Mouse (Mus musculus) NIH3T3 (cell line): ENCODE measurements around the gene Crot.
"Not testable (repeated sequence)": the region's sequence is repeated elsewhere in the genome, so short reads cannot be mapped to it uniquely, and the experiment has no call there.

ENCODE experiments used
- DNase-seq: peaks from one replicate; pipeline ENCODE4 v3.0.0-alpha.2; 2012; ENCODE audit warnings: low read depth

The Crot gene

DNA sequence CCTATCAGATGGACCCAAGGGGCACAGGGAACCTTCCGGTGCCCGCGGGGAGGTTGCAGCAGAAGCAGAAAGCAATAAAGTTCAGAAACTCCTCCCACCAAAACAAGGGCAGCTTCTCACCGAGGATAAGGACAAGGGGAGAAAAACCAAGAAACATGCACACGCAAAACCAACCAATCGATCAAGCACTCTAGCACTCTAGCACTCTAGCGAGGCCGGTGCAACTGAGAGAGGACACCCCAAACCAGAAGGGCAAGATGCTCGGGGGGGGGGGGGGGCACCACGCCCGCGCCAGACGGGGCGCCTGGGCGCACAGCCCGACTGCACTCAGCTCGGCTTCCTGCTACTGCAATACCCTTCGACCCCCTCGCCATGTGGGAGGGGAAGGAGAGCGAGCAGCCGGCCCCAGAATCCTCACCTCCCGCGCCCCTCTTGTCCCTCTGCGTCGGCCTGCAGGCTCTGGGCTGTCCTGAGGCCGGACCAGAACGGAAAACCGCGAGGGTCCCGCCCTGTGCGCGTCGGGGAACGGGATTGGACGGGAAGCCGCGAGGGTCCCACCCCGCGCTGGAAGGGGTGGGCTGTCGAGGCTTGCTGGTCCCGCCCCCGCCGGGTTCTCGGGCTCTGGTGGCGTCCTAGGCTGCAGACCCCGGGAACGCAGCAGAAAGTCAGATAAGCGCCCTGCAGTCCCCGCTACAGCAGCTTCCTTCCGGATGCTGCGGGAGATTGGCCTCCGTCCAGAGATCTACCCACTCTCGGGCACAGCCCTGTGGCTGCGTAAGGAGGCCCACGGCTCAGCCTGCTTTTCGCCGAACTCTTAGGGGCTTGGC is at the start of gene Crot:
TSS of gene Crot (minus strand) at position 639 of the 827 bp plus-strand sequence.
- peak; percentile 96 for DNase-seq

GRCm38 (mm10) chr5:9045904-9046303 is 48.8 kb upstream of the Crot start:
- DNase-seq, result no peak

DNA sequence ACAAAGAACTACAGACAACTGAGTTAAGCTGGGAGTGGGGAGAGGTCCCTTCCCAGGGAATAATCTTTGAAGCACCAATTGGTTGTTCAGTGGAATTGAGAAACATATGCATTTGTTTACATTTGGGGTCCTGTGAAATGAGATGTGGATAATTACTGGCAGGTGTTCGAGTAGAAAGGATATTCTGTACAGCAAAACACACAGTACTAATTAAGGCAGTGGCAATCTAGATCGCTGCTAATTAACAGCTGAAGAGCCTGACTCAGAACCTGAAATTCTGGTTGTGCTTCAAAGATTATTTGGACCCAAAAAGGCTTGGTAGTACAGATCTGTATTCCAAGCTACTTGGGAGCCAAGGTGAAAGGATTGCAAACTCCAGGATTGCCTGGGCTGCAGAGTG is 47.7 kb upstream of the Crot start:
- DNase-seq, result no peak

GRCm38 (mm10) chr5:9043582-9044267 is 46.6 kb upstream of the Crot start:
- no peak for DNase-seq

DNA sequence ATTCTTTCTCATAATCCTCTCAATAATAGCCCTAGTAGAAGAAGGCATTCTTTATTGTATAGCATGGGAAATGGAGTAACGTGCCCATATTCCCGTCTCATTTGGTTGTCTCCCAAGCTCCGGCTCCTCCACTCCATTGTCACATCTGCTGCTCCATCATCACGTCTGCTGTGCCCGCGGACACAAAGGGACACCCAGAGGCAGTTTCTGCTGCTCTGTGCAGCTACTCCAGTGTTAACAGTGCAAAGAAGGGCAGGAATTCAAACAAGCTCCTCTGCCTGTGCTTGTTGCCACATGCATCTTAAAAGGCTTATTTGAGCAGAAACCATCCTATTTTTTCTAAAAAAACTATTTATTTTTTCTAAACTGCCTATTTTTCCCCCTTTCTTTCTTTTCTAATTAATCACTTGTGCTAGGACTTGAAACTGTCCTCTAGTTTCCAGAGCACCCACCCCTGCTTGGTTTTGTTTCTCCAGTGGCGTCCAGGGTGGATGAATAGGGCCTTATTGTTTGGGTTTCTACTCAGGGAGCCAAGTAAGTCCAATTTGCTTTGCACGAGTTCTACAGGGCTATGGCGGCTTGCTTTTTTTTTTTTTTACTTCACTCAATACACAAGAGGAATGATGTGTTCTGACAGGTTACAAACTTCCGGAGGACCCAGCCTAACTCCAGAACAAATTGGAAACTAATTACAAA is 45.7 kb upstream of the Crot start:
- DNase-seq, result no peak

DNA sequence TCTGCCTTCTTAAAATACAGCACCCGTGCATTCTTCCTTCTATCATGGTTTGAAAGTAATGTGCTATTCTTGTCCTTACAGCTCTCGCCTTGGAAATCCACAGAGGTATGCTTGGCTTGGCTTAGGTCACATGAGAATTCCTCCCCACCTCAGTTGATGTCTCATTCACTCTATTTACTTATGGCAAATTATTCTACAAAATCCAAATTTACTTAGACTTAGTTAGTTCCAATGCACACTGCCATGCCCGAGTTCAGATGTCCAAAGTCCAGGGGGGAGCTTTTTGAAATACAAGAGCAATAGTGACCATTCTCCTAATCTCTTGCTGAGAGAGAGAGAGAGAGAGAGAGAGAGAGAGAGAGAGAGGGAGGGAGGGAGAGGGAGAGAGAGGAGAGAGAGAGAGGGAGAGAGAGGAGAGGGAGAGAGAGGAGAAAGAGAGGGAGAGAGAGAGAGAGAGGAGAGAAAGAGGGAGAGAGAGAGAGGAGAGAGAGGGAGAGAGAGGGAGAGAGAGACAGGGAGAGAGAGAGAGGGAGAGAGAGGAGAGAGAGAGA is 43.6 kb upstream of the Crot start:
- no peak for DNase-seq

GRCm38 (mm10) chr5:9039978-9040377 is 42.9 kb upstream of the Crot start:
- no peak for DNase-seq

DNA sequence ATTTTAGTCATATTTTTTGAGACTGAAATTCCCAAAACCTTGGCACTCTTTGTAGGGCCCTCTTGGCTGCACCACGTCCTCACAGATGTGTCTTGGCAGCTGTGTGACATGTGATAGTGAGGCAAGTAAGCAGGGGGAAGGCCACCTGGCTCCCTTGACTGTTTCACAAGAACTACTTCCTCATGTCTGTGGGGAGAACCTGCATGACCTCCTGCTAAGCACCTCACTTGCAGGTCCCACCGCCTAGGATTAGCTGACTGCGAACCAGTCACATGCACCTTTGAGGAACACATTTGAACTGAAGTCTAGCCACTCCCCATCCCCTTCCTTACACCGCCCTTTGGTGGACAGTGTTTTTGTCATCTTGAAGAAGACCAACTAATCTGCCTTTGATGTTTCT is 40.2 kb upstream of the Crot start:
- no peak for DNase-seq

GRCm38 (mm10) chr5:9035457-9035856 is 38.3 kb upstream of the Crot start:
- no peak for DNase-seq

DNA sequence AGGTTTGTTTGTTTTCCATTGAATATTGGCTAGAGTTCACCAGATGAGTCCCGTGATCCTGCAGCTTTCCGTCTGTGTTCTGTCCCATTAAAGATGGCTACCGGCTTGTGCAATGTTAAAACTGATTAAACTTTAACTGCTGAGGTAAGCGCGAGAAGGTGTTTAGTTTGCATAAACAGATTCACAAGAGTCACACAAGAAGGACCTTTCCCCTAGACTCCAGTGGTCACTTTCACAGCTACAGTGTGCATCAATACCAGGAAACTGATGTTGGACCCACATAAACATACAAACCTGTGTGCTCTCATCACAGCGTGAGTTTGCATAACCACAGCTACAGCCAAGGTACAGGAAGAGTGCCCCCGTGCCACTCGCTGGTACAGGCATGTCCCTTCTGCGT is 37.4 kb upstream of the Crot start:
- DNase-seq, result no peak

- DNase-seq, result no peak
Measured at GRCm38 (mm10) chr5:9033843-9034242, 36.7 kb upstream of the Crot start.

DNA sequence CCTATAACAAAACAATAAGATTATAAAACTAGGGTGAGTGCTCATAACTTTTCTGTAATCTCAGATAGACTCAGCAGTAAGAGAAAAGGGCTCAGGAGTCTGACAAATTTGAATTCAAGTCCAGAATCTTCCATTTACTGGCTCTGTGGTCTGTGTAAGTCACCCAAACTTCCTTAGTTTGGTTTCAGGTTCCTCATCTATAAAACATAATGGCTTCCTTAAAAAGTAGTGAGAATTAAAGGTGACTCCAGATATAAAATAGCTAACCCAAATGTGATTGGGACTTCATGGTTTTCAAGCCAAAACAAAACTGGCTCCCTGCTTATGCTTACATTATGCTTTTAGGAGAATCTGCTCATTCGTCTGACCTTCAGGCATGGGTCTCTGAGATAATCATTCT is 35.5 kb upstream of the Crot start:
- no peak for DNase-seq

- DNase-seq, result no peak
Measured at GRCm38 (mm10) chr5:9032101-9032590, 35.0 kb upstream of the Crot start.

GRCm38 (mm10) chr5:9028266-9028841 is 31.2 kb upstream of the Crot start:
- no peak for DNase-seq

DNA sequence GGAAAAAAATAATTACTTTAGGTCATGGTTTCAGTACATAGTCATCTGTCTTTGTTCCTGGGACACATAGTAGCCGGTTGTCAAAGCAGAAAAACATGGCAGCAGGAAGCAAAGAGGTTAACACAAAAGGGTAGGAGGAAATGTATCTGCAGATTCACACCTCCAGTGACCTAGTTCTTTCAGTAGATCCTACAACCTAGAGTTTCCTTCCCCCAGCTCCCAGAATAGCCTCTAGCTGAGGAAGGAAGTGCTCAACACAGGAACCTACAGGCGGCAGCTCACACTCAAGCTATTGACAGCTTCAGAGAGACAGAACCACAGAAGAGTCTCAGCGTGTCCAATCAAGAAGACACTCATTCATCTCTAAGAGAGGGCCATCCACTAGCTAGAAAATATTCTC is 18.2 kb upstream of the Crot start:
- no peak for DNase-seq

DNA sequence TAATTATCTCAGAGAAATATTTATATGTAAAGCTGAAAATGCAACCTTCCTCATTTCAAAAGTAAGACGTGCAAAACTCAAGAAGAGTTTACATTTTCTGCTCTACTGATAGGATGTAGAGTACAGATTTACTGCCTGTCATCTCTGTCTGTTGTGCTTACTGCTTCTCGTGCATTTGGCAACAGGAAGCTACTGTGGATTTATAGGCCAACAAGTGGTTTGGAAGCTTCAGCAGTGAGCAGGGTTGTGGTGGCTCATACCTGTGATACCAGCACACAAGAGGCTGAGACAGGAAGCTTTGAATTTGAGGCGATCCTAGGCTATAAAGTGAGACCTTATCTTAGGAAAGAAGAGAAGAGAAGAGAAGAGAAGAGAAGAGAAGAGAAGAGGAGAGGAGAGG is 17.6 kb upstream of the Crot start:
- no peak for DNase-seq

- no peak for DNase-seq
Measured at GRCm38 (mm10) chr5:9011374-9011773, 14.2 kb upstream of the Crot start.

DNA sequence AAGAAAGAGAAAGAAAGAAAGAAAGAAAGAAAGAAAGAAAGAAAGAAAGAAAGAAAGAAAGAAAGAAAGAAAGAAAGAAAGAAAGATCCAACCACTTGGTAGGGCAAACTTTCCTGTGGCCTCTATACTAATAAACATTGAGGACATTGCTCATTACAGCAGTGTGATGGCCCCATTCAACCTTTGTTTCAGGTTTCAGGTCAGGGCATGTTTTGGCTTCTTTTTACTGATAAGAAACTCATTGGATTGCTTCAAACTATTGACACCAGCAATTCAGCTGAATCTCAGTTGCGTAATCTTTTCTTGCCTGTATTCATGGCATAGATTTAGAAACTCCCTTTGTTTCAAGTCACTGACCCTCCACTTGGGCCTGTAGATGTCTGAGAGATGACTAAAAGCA is 13.0 kb upstream of the Crot start:
- DNase-seq, result peak; percentile 9

GRCm38 (mm10) chr5:9006585-9006984 is 9.5 kb upstream of the Crot start:
- DNase-seq, result not testable (repeated sequence)

GRCm38 (mm10) chr5:9000006-9000405 is 2.9 kb upstream of the Crot start:
- not testable (repeated sequence) for DNase-seq

DNA sequence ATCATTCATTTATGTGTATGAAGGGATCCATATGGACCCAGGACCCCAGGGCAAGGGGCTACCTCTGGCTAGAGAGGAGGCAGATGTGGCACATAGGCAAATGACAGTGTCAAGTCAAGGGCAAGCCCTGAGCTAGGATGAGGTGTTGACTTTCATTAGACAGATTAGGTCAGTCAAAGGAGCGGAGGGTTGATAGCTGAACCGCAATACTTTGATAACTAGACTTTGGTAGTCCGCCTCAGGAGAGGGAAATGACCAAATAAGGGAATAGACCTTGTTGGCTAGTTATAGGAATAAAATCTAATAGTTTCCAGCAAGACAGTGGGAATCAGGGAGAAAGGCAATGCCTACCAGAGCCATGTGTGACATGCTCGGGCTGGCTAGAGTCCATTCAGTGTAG is 2.0 kb upstream of the Crot start:
- no peak for DNase-seq

GRCm38 (mm10) chr5:8997513-8997895 is 380 bp upstream of the Crot start:
- DNase-seq, result peak; percentile 59
